Mouse (Mus musculus): ENCODE data around the gene Cant1.

The Cant1 gene

GRCm38 (mm10) chr11:118418834-118419504 is at the start of gene Cant1:
TSS of gene Cant1 (minus strand) at chr11:118419086.
- peak; percentile 98 for DNase-seq

DNA sequence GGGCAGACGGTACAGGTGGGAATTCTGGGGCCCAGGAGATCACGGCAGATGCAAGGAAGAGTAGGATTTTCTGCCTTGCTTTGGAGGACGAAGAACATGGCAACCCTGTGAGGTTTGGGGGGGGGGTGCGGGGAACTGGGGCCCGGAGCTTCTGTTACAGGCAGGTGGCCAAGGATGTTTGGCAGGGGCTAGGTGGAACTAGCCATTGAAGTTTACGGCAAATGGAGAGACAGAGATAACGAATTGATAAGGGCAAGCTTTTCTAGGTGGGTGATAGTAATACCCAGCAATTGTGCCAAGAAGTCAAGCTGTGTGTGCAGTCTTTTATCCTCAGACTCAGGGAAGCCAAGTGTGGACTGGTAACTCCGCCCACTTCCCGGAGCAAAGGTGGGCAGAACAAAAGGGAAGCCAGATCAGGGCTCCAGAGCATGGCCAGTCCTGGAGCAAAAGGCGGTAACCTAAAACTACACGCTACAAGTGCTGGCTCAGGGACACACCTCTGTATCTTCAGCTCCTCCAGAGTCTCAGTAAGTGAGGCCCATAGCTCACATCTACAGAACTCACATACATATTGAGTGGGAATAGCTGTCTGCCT is 48.7 kb upstream of the Cant1 start:
- no peak for DNase-seq

DNA sequence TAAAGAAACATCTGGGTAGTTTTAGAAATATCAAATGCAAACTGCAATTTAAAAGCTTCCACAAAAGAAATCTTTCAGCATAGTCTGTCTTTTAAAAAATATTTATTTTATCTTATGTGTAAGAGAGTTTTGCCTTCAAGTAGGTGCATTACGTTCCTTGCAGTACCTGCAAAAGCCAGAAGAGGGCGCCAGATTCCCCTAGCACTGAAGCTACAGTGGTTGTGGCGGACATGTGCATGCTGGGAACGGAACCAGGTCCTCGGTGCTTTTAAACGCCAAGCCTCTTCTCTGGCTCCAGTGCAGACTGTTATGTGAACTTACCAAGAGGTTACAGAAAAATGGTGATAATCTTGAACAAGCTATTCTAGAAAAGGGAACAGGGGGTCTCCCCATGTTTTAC is 41.4 kb upstream of the Cant1 start:
- DNase-seq, result peak; percentile 47

GRCm38 (mm10) chr11:118459536-118459935 is 40.6 kb upstream of the Cant1 start:
- DNase-seq, result no peak

DNA sequence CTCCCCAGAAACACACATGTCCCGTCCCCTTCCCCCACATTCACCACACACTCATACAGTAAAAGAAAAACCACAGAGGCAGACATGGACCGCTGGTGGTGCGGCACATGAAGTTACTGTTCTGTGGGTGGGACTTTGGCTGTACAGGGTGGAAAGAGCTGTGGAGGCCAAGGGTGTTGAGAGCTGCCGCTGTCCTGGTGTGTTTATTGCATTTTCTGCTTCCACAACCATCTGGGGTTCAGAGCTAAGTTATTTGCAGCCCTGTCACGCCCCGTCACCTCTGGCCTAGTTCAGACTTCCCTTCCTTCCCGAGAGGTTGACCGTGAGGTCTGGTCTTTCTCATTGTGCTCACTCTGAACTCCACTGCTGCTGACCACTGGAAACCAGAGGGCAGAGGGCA is 40.2 kb upstream of the Cant1 start:
- peak; percentile 35 for DNase-seq

DNA sequence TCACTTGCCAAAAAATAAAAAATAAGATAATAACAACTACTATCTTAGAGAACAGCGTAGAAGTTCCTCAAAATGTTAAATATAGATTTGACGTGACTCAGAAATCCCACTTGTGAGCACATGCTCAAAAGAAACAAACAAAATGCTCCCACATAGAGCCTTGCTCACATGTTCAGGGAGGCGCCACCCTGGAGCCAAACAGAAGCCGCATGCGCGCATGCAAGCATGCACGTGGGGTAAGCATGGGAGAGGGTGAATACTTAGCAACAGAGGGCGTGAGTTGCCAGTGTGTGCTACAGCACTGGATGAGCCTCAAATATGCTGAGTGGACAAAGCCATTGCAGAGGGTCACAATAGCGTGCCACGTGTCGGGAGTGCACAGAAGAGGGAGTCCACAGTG is 38.1 kb upstream of the Cant1 start:
- no peak for DNase-seq

DNA sequence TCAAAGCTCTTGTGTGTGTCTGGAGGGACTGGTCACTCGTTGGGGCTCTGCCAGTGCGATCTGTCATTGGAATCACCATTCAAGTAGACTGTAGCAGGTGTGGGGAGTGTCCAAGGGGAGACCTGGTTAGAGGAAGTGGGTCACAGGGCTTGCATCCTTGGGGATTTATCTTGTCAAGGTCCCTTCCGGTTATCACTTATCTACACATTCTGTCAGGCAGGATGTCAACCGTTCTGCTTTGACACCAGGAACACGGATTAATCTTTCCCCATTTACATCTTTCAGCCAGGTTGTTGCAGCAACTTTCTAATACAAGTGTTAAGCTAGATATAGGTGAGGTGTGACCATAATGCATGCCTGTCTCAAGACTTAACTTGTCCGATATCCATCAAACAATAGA is 36.9 kb upstream of the Cant1 start:
- no peak for DNase-seq

DNA sequence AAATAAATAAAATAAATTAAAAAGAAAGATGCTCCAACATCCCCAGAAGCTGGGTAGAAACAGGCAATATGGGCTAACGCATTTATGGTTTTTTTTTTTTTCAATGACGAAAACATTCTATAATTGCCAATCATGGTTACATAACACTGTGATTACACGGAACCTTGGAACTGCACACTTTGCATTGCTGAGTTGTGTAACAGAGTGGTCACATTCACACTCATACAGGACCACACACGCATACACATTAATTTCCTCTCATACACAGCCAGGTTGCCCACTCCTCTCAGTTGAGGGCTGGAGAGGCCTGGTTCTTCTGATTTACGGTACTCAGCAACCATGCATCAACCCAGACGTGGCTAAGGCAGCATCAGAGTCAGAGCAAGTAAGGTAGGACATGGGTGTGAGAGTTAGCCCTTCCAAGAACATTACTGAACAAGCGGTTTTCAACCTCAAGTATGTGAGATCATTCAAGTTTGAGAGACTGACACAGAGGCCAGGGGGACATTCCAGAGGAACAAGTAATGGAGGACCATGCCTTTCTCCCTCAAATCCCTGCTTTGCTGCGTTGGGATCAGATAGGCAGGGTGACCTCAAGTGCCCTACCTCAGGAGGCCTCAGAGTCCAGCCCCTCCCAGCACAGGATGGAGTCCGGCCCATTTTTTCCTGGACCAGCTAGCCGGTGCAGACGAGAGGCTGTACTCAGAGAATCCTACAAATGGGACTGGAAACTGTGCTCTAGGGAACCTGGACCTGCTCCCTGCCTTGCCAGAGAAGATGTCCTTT is 35.2 kb upstream of the Cant1 start:
- no peak for DNase-seq

DNA sequence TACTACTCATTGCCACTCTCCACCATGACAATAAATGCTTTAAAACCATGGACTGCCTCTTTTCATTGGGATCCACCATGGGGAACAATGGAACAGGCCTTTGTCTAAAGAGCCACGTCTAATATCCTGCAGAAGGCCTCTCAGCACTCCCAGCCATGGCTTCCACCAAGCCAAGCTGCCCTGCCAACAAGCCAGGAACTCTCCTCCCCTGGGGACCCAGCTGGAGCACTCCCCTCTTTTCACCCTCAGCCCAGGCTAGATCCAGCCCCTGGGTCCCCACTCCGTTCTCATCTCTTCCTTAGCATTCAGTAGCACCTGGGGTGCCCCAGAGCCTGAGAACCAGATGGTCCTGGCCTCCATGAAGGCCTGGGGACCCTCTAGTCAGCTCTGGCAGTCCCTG is 34.1 kb upstream of the Cant1 start:
- DNase-seq, result no peak

GRCm38 (mm10) chr11:118451211-118451610 is 32.3 kb upstream of the Cant1 start:
- DNase-seq, result no peak

- DNase-seq, result no peak
These were observed 29.5 kb upstream of the Cant1 start for GRCm38 (mm10) chr11:118448385-118448784.

DNA sequence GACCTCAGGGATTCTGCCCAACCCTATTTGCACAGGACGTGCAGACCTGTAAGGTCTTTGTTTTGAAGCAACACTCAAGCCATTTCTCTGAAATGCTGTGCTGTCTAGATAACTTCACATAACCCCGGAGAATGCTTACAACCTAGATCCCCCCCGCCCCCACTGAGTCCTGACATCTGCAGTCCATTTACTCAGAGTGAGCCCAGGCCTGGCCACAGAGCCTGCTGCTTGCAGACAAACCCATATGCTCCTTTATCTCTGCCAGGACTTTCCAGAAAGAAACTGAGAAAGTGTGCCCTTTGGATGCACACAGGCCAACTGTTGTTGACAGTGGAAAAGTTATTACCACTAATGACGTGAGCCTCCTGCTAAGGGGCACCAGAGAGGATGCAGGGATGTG is 28.5 kb upstream of the Cant1 start:
- no peak for DNase-seq

GRCm38 (mm10) chr11:118445843-118446242 is 27.0 kb upstream of the Cant1 start:
- peak; percentile 68 for DNase-seq

DNA sequence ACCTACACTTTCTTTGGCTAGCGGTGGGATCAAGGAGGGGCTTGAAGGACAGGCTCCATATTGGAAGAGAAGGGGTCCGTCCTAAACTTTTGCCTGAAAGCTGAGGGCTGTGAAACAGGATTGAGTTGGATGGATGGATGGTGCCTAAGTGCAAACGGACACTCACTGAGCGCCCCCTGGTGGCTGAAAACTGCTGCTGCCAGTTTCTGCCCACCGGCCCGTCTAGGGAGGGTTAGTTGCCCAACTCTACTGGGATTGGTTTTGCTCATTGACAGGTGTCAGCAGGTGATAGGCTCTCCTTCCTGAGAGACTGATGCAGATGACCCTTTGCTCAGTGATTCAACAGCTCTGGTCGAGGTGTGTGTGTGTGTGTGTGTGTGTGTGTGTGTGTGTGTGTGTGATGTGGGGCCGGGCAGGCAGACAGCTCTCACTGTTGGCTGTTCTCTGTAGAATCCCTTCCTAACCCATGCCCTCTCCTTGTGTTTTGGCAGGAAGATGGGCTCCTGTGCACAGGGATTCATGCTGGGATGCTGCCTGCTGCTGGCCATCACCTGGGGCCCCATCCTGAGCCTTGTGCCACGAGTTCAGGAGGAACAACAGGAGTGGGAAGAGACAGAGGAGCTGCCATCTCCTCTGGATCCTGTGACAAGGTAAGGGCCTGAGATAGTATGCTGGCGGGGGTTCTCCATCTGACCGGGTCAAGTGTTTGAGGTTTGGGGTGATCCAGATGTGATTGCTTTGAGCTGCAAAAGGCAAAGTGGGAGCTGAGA is 24.5 kb upstream of the Cant1 start:
- DNase-seq, result peak; percentile 70

- no peak for DNase-seq
These were observed 23.8 kb upstream of the Cant1 start for GRCm38 (mm10) chr11:118442691-118443090.

GRCm38 (mm10) chr11:118438665-118439414 is 20.0 kb upstream of the Cant1 start:
- DNase-seq, result no peak

DNA sequence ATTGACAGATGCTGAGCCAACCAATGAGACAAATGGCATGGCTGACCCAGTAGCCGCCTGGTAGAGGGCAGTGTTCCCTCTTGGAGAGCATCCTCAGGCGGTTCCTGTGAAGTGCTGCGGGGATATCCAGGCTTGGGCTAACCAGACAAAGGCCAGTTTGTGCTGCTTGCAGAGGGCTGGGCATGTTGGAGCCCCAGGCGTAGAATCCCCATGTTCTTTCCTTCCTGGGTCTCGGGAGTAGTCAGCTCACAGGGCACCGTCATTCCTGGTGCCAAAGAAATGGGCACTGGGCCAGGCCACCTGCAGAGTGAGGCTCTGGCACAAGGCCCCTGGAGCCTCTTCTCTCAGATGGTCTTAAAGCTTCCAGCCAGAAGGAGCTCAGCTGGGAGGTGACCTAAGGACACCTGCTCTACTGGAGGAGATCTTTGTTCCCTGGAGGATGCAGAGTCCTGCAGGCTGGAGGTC is 17.6 kb upstream of the Cant1 start:
- DNase-seq, result no peak

DNA sequence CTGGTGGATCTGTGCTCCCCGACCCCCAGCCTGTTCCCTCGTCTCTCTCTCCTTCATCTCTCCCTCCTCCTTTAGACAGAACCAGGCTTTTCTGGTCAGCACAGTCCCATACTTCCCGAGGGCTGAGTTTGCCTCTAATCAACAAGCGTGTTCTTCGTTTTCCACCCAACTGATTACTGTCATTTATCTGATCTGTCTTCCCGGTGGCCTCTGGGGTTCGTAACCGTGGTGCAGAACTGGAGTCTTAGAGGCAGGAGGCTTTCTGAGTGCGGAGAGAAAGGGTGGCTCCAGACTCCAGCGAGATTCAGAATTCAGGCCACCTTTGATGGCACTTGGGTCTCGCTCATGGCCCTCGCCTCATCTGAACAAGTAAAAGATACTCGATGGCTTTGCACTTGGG is 15.2 kb upstream of the Cant1 start:
- DNase-seq, result no peak

DNA sequence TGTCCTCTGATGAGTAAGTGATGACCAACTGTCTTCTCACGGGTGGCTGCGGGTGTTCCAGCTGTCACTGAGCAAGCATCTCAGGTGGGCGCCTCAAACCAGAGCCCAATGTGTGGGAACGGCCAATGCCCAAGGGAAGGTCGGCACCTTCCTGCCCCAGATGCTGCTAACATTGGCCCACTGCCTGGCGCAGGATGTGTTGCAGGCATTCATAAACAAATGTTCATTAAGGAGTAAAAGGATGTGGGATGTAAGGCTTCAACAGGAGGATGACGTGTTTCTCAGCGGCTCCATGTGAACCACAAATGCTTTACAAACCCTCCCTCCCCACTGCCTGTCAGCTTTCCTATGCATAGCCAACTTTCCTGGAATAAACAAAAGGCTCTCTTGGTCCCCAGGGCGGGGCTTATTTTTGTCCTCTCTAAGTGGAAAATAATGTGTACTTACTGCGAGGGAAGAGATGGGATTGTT is 14.5 kb upstream of the Cant1 start:
- DNase-seq, result no peak

DNA sequence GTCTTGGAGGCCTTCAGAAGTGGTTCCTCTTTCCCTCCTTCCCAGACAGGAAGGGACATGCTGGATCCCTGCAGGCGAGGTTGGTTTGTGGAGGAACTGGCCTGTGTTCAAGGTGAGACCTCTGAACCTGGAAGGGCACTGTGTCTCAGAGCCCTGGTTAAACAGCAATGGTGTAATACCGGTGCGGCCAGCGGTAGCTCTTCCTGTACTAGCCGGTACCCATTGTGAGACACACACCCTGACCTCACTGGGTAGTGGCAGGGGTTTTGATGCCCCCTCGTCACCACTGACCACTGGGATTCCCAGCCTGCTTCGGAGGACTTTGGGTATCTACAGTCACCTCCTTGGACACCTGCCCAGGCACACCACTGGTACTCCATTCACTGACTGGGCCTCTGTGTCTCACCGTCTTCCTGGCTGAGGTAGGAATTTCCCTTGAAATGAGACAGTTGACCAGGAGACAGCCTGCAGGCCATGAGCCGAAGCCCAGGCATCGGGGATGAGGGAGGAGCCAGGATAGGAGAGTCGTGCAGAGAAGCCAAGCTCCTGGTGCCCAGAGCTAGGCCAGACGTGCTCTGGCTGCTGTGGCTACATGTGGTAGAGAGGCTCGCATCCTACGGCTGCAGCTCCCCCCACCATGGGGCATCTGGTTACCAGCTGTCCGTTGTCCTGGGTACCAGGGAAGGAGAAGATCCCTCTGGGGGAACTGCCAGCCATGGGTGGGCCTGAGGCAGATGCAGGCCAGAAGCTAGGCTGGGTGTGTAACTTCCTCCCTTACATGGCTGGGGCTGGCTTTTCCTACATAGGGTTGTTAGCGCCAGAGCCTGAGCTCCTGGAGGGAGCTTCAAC is 12.4 kb upstream of the Cant1 start:
- no peak for DNase-seq

- DNase-seq, result no peak
These were observed 11.5 kb upstream of the Cant1 start for GRCm38 (mm10) chr11:118430291-118430885.
